Mouse (Mus musculus): Measurements from ENCODE around the gene Gm1123. TPM values are rescaled to one million over a fixed set of nuclear protein-coding genes. Genes with fewer than 3 reads are reported as not detected.

The Gm1123 gene
- polyA plus RNA-seq, 1 experiment = 0.07 TPM

GRCm38 (mm10) chr9:98961591-98962477, 73.7 kb downstream of the Gm1123 start:
- Histone ChIP-seq H3K27ac (ENCODE audit: insufficient read depth, low read length) (no peak overlapping the region), H3K27me3 (ENCODE audit: control insufficient read depth, insufficient read depth, low read length) (peaks cover 28% of the 10 kb centered on the region; the same call in 1 of the 2 replicates), H3K4me3 (replicated peaks; ENCODE audit: insufficient read depth, low read depth, low read length) (no peak overlapping the region), H3K4me1 (ENCODE audit: control insufficient read depth, insufficient read depth, low read length) (no peaks in the 10 kb centered on the region)
- no peak for DNase-seq
- 15% methylated on average over 22 of the region's 22 CpGs for WGBS
- no peak for TF ChIP-seq POLR2A (IDR thresholded peaks at IDR 0.05; ENCODE audit: borderline replicate concordance, insufficient read depth, low read length)
- no peak for TF ChIP-seq CTCF (IDR thresholded peaks at IDR 0.05; ENCODE audit: borderline replicate concordance, insufficient read depth, low read depth, low read length)

GRCm38 (mm10) chr9:98960348-98960747, 75.2 kb downstream of the Gm1123 start:
- no peak for DNase-seq
- Histone ChIP-seq H3K4me1 (ENCODE audit: control insufficient read depth, insufficient read depth, low read length) (no peaks in the 10 kb centered on the region), H3K4me3 (replicated peaks; ENCODE audit: insufficient read depth, low read depth, low read length) (no peak overlapping the region), H3K27me3 (ENCODE audit: control insufficient read depth, insufficient read depth, low read length) (peaks cover 38% of the 10 kb centered on the region; the same call in 1 of the 2 replicates), H3K27ac (ENCODE audit: insufficient read depth, low read length) (no peak overlapping the region)
- 16% methylated on average over 5 of the region's 5 CpGs for WGBS
- no peak for TF ChIP-seq CTCF (IDR thresholded peaks at IDR 0.05; ENCODE audit: borderline replicate concordance, insufficient read depth, low read depth, low read length)
- TF ChIP-seq POLR2A (IDR thresholded peaks at IDR 0.05; ENCODE audit: borderline replicate concordance, insufficient read depth, low read length) = no peak

GRCm38 (mm10) chr9:98959851-98960250, 75.7 kb downstream of the Gm1123 start:
- no peak overlapping the region for H3K4me3 ChIP-seq (replicated peaks; ENCODE audit: insufficient read depth, low read depth, low read length)
- no peak for DNase-seq
- peaks cover 40% of the 10 kb centered on the region; the same call in 1 of the 2 replicates for H3K27me3 ChIP-seq (ENCODE audit: control insufficient read depth, insufficient read depth, low read length)
- no peak for TF ChIP-seq POLR2A (IDR thresholded peaks at IDR 0.05; ENCODE audit: borderline replicate concordance, insufficient read depth, low read length)
- no peak for TF ChIP-seq CTCF (IDR thresholded peaks at IDR 0.05; ENCODE audit: borderline replicate concordance, insufficient read depth, low read depth, low read length)
- 39% methylated on average over 3 of the region's 3 CpGs for WGBS
- H3K4me1 ChIP-seq (ENCODE audit: control insufficient read depth, insufficient read depth, low read length) = no peaks in the 10 kb centered on the region
- H3K27ac ChIP-seq (ENCODE audit: insufficient read depth, low read length) = no peak overlapping the region

GRCm38 (mm10) chr9:98958628-98959027, 76.9 kb downstream of the Gm1123 start:
- no peak for DNase-seq
- WGBS = 10% methylated on average over 6 of the region's 6 CpGs
- no peak overlapping the region for H3K27ac ChIP-seq (ENCODE audit: insufficient read depth, low read length)
- H3K4me3 ChIP-seq (replicated peaks; ENCODE audit: insufficient read depth, low read depth, low read length) = no peak overlapping the region
- H3K4me1 ChIP-seq (ENCODE audit: control insufficient read depth, insufficient read depth, low read length) = no peaks in the 10 kb centered on the region
- peaks cover 36% of the 10 kb centered on the region; the same call in 1 of the 2 replicates for H3K27me3 ChIP-seq (ENCODE audit: control insufficient read depth, insufficient read depth, low read length)
- TF ChIP-seq POLR2A (IDR thresholded peaks at IDR 0.05; ENCODE audit: borderline replicate concordance, insufficient read depth, low read length) (no peak), CTCF (IDR thresholded peaks at IDR 0.05; ENCODE audit: borderline replicate concordance, insufficient read depth, low read depth, low read length) (no peak)

- Histone ChIP-seq H3K27ac (ENCODE audit: insufficient read depth, low read length) (no peak overlapping the region), H3K4me1 (ENCODE audit: control insufficient read depth, insufficient read depth, low read length) (no peaks in the 10 kb centered on the region), H3K4me3 (replicated peaks; ENCODE audit: insufficient read depth, low read depth, low read length) (no peak overlapping the region), H3K27me3 (ENCODE audit: control insufficient read depth, insufficient read depth, low read length) (peaks cover 35% of the 10 kb centered on the region; the same call in 1 of the 2 replicates)
- TF ChIP-seq CTCF (IDR thresholded peaks at IDR 0.05; ENCODE audit: borderline replicate concordance, insufficient read depth, low read depth, low read length) (no peak), POLR2A (IDR thresholded peaks at IDR 0.05; ENCODE audit: borderline replicate concordance, insufficient read depth, low read length) (no peak)
- DNase-seq = peak in 1 of 2 experiments; percentile 39
- WGBS = 6% methylated on average over 23 of the region's 23 CpGs
Observed at GRCm38 (mm10) chr9:98957751-98958351, 77.7 kb downstream of the Gm1123 start.

Other genes starting within 250 kb of the Gm1123 start
- not detected in 2 replicates for gene Prr23a1, start 193.2 kb downstream of the Gm1123 start, polyA plus RNA-seq (2012; rRNA removed)
- not detected in 2 replicates for gene Prr23a2, start 179.2 kb downstream of the Gm1123 start, polyA plus RNA-seq (2012; rRNA removed)
- not detected in 2 replicates for gene Prr23a3, start 170.9 kb downstream of the Gm1123 start, polyA plus RNA-seq (2012; rRNA removed)
- gene 7420426K07Rik, start 132.6 kb downstream of the Gm1123 start, polyA plus RNA-seq (2012; rRNA removed) = not detected in 2 replicates
- gene Foxl2, start 80.4 kb downstream of the Gm1123 start, polyA plus RNA-seq (2012; rRNA removed) = 0.25 and 0.28 TPM in 2 replicates
- 37.7 and 37.8 TPM in 2 replicates for gene Faim, start 49.3 kb downstream of the Gm1123 start, polyA plus RNA-seq (2012; rRNA removed)
- 15.7 and 16.5 TPM in 2 replicates for gene Pik3cb, start 104.9 kb upstream of the Gm1123 start, polyA plus RNA-seq (2012; rRNA removed)
- gene Faiml, start 201.5 kb upstream of the Gm1123 start, polyA plus RNA-seq (2012; rRNA removed) = not detected in 2 replicates
- 15.4 and 15.8 TPM in 2 replicates for gene Cep70, start 207.7 kb upstream of the Gm1123 start, polyA plus RNA-seq (2012; rRNA removed)

Data from cerebellum, adult 2 months (tissue).